Mouse (Mus musculus): ENCODE results near the gene Ispd.
"Not testable (repeated sequence)": the region's sequence is repeated elsewhere in the genome, so short reads cannot be mapped to it uniquely, and the experiment has no call there.

DNA sequence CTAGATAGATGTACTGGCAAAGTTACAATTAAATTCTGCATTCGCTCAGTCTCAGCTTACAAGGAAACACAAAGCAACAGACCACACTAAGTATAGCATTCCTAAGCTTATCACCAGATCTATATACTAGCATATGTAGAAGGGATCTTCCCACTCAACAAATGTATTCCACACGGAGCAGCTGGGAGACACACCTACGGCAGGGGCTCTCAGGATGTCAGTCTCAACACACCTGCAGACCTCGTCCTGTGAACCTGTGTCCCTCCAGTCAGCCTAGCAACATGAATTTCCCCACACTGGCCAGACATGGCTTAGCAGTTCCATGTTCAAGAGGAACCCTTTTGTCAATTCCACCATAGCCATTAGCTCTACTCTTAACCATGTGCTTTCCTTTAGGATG, 4.9 kb upstream of the Ispd start:
- TF ChIP-seq POLR2A, CTCF (IDR thresholded peaks at IDR 0.05; ENCODE audit: extremely low read depth, insufficient read depth, low read length): not testable (repeated sequence)
